Mouse (Mus musculus): ENCODE data around the gene Mboat2. TPM values are rescaled to one million over a fixed set of nuclear protein-coding genes. Genes with fewer than 3 reads are reported as not detected.

The Mboat2 gene
- total RNA-seq, 2 experiments from 2014 or later, result 87.0 to 99.6 TPM

DNA sequence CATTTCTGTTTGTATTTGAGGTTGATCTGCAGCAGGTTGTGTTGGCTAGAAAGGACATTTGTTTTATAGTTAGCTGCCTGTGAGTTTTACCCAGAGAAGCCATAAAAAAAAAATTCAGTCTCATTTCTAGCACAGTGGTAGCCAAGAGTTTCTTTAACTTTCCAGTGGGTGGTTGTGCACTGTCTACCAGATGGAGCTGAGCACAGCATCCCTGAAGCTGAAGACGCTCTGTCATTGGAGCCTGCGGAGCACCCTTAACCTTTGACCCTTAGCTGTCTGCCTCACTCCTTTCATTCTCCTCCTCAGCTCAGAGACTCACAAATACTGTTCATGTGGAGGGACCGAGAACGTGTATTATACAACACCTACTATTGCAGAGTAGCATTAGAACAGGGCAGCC, 40.2 kb downstream of the Mboat2 start:
- H3K27ac ChIP-seq, result peak overlapping the region; percentile 72

DNA sequence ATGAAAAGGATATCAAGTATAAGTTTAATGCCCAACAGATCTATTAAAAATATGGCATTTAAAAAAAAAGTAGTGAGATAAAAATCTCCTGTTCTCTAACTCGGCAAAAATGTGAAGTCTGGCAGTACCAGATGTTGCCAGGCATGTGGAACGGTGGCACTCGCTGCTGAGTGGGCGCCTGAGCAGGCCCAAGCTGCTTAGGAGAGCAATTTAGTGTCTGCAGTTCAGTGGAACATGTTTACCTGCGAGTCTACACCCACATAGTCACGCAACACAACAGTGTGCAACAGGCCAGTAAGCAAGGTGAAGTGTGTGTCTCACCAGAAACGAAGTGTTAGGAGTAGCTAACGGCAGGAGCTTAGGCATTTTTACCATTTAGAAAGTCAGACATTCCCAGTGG, 41.6 kb downstream of the Mboat2 start:
- peak overlapping the region; percentile 72 for H3K27ac ChIP-seq
- no peak for TF ChIP-seq CTCF (conservative IDR thresholded peaks at IDR 0.05)
- no peak overlapping the region for H3K4me3 ChIP-seq
- peak; percentile 36 to 48 for DNase-seq (ENCODE audit: low spot score in 2 of 2)

More for the DNA sequence above, 40.2 kb downstream of the Mboat2 start:
- no peak for DNase-seq (ENCODE audit: low spot score in 2 of 2)
- H3K4me3 ChIP-seq, result no peak overlapping the region
- TF ChIP-seq CTCF (conservative IDR thresholded peaks at IDR 0.05), result no peak

DNA sequence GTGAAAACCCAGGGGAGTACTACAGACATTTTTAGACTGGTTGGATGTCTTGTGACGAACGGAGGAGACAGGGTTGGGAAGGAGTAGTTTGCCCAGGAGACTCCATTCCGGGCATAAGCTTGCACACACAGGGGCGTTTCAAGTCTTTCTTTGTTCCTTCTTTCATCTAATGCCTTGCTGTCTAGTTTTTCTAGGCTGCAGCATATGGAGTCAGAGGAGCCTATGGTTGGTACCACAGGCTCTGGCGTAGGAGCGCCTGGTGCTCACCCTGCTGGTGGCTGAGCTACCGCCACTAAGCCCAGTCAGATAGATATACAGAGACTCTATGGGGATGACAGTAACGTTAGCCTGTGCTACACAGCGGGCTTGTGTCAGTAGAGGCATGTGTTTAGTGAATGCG, 42.0 kb downstream of the Mboat2 start:
- Histone ChIP-seq H3K4me3 (no peak overlapping the region), H3K27ac (peak overlapping the region; percentile 72)
- TF ChIP-seq CTCF (conservative IDR thresholded peaks at IDR 0.05), result peak; percentile 45
- DNase-seq (ENCODE audit: low spot score in 2 of 2), result no peak

DNA sequence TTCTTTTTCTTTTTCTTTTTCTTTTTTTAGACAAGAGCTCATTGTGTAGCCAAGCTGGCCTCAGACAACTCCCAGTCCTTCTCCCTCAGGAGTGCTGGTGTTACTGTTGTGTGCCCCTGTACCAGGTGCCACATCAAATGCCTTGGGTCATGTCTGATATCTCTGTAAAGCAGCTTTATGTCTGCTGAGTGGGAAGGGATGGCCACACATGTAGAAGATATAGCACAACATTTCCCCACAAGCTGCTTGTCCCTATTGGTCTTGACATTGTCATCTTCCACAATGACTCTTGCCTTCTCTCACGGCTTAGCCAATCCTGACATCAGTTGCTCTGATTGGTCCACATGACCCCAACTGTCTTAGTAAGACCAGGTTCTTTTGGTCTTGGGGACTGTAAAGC, 45.2 kb downstream of the Mboat2 start:
- H3K27ac ChIP-seq, result no peak overlapping the region
- no peak for DNase-seq (ENCODE audit: low spot score in 2 of 2)
- no peak overlapping the region for H3K4me3 ChIP-seq
- TF ChIP-seq CTCF (conservative IDR thresholded peaks at IDR 0.05), result no peak

DNA sequence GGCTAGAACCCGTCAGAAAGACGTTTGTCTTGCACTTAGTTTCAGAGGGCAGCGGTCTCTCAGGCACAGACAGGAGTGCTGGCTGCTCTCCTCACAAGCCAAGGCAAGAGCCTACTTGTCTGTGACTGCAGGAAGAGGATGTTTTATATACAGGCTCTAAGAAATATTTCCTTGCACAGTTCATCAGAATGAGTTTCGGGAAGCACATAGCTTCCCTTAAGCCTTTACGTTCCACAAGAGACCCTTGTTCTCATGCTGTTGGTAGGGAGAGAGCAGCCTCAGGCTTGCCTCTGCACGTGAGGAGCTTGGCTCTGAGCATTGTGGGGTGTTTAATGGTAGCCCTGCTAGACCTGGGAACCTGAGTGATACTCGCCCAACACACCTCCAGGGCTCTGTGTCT, 46.6 kb downstream of the Mboat2 start:
- Histone ChIP-seq H3K27ac (no peak overlapping the region), H3K4me3 (no peak overlapping the region)
- DNase-seq (ENCODE audit: low spot score in 2 of 2), result no peak
- TF ChIP-seq CTCF (conservative IDR thresholded peaks at IDR 0.05), result no peak

DNA sequence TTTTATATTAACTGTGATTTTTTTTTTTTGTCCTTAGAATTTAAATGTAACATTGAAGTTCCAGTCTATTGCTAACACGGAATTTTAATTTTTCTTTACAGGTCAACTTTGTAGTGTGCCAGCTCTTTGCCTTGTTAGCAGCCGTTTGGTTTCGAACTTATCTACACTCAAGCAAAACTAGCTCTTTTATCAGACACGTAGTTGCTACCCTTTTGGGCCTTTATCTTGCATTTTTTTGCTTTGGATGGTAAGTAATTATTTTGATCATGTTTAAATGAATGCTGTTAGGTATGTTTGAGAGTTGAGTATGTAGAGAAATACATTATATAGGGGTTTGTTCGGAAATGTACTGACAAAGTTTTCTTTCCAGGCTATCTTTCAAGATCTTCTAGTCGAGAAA, 47.4 kb downstream of the Mboat2 start:
- TF ChIP-seq CTCF (conservative IDR thresholded peaks at IDR 0.05), result no peak
- no peak for DNase-seq (ENCODE audit: low spot score in 2 of 2)
- Histone ChIP-seq H3K4me3 (no peak overlapping the region), H3K27ac (no peak overlapping the region)

DNA sequence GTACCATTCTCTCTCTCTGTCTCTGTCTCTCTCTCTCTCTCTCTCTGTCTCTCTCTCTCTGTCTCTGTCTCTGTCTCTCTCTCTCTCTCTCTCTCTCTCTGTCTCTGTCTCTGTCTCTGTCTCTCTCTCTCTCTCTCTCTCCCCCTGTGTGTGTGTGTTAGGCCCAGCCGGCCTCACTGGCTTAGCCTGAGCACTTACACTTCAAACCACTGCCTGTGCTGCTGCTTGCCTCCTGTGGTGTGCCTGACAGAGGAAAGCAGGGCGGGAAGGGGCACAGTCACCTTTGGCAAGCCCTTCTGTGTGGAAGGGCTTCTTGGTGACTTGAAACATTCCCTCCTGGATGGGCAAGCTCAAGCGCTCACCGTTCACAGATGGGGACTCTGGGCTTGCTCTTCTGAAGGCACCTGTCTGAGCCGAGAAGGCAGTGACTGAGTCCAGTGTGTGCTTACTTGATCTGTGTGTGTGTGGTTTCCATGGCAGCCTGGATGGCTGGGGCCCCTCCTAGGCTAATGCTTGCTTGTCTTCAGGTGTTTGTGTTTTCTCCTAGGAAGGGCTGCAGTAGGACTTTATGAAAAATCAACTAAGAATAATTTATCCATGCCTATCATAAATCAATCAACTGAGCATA, 48.2 kb downstream of the Mboat2 start:
- Histone ChIP-seq H3K4me3 (no peak overlapping the region), H3K27ac (no peak overlapping the region)
- TF ChIP-seq CTCF (conservative IDR thresholded peaks at IDR 0.05), result no peak
- no peak for DNase-seq (ENCODE audit: low spot score in 2 of 2)

DNA sequence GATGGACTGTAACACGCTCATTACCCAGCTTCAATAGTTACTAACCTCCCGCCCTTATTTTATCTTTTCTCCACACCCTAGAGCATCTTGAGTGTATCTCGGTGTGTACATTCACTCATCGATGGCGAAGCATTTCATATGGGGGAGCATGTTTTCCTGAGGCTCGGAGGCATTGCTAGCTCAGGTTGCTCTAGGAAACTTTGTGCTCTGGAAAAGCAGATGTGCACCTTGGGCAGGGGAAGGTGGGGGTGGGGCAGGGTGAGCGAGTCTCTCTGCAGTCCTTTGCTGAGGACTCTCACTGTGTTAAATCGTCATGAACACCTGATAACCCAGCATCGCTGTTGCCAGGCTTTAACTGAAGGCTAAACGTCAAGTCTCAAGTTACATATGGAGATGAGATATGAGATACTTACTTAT, 48.9 kb downstream of the Mboat2 start:
- H3K27ac ChIP-seq, result no peak overlapping the region
- TF ChIP-seq CTCF (conservative IDR thresholded peaks at IDR 0.05), result no peak
- no peak overlapping the region for H3K4me3 ChIP-seq
- no peak for DNase-seq (ENCODE audit: low spot score in 2 of 2)

DNA sequence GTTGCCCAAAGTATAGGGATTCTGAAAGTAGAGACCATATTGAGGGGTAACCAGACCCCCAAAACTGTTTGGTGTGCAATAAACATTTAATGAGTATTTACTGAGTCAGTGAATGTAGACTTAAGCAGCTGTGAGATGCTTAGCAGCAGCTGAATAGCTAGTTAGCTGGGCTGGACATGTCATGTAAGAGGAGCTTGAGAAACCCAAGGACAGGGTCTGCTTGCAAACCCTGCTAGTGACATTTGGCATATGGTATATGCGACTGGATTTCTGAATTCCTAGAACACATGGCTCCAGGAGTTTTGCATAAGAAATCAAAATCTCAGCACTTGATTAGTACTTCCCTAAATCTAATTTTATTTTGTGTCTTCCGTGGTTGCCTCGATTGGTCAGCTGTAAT, 52.6 kb downstream of the Mboat2 start:
- DNase-seq (ENCODE audit: low spot score in 2 of 2), result no peak
- Histone ChIP-seq H3K27ac (no peak overlapping the region), H3K4me3 (no peak overlapping the region)
- no peak for TF ChIP-seq CTCF (conservative IDR thresholded peaks at IDR 0.05)

DNA sequence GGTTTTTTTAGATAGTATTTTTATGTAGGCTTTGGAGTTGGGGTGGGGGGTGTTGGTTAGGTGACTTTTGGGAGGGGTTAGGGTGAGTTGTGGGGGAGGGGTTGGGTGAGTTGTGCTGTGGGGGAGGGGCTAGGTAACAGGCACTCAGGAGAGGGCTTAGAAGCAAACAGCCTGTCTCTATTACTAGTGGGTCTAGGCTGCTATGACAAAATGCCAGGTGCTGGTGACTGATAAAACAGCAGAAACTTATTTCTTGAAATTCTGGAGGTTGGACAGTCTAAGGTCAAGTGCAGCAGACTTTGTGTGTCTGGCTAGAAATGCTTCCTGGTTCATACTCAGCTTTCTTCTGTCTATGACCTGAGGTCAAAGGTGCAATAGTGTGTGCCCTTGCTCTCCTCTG, 56.1 kb downstream of the Mboat2 start:
- TF ChIP-seq CTCF (conservative IDR thresholded peaks at IDR 0.05), result no peak
- Histone ChIP-seq H3K4me3 (no peak overlapping the region), H3K27ac (no peak overlapping the region)
- no peak for DNase-seq (ENCODE audit: low spot score in 2 of 2)

DNA sequence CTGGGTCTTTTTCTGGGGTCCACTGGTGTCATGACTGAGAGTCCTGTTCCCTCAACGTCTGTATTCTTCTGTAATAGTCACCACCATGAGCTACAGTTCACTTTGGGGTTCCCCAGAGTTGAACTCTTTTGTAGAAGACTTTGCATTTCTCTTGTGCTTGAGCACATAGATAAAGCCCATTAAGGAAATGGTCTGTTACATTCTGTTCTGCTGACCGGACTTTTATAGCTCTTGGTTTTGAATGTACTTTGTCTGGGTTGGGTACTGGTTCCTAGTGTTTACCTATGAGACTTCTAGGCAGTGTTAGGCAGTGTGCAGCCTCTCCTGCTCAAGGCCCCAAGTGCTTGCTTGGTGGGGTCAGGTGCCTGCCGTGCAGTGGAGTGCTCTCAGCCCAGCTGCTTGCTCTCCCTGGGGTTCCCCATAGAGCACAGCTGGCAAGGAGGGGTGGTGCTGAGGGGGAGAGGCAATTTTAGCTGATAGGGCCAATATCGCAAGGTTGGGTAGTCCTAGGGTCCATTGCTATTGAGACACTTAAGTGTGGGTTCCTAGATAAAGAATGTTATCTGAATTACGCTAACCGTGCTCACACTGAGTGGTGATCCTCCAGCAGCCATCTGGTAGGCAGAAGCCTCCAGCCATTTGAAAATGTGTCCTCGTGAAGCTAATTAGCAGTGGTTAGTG, 58.8 kb downstream of the Mboat2 start:
- no peak for DNase-seq (ENCODE audit: low spot score in 2 of 2)
- H3K4me3 ChIP-seq, result no peak overlapping the region
- no peak overlapping the region for H3K27ac ChIP-seq
- no peak for TF ChIP-seq CTCF (conservative IDR thresholded peaks at IDR 0.05)

DNA sequence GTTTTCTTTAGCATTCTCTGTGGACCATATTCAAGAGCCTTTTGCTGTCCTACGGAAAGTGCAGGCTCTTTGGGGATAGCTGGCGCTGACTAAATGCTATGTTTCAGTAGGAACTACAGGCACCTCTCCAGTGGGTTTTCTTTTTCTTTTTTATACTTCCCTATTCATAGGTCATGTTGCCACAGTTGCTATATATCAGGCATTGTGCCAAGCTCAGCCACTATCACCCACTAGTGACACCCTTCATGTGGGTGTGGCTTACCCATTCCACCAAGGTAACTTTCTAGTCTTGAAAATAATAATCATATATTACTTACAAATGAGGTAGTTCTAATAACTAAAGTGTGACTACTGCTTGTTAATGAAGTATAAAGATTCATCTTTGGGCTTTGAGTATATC, 59.5 kb downstream of the Mboat2 start:
- H3K27ac ChIP-seq, result no peak overlapping the region
- no peak for TF ChIP-seq CTCF (conservative IDR thresholded peaks at IDR 0.05)
- H3K4me3 ChIP-seq, result no peak overlapping the region
- DNase-seq (ENCODE audit: low spot score in 2 of 2), result no peak

DNA sequence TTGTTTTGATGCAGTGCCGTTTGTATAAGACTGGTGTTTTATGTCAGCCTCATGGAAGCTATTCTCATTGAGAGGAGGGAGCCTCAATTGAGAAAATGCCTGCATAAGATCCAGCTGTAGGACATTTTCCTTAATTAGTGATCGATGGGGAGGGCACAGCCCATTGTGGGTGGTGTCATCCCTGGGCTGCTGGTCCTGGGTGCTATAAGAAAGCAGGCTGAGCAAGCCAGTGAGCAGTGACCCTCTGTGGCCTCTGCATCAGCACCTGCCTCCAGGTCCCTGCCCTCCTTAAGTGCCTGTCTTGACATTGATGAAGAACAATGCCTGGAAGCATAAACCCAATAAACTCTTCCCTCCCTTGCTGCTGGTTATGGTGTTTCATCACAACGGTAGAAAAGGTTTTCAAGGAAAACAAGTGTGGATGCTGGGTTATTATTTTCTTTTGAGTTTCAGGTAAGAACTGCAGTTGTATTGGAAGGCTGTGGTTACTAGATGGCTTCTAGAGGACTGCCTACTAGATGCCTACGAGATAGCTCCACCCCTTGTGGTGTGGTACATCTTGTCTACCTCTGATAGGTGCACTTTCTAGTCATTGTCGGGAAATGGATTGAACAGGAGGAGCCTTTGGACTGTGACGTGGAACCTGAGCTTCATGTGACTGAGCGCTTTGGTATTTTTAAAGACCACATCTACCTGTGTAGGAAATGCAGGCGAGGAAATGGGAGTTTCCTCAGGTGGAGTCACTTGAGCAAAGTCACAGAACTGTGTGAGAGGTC, 60.2 kb downstream of the Mboat2 start:
- Histone ChIP-seq H3K4me3 (no peak overlapping the region), H3K27ac (no peak overlapping the region)
- no peak for TF ChIP-seq CTCF (conservative IDR thresholded peaks at IDR 0.05)
- no peak for DNase-seq (ENCODE audit: low spot score in 2 of 2)
